Mouse (Mus musculus) ovary, postnatal 14 days (tissue): ENCODE data around the gene Rab6a.
A peak's percentile ranks its signal among the peaks of the same experiment; 100 is the strongest.
"Not testable (repeated sequence)": the region's sequence is repeated elsewhere in the genome, so short reads cannot be mapped to it uniquely, and the experiment has no call there.

ENCODE experiments used
- DNase-seq: peaks from one replicate; pipeline ENCODE4 v3.0.0; 2022; ENCODE audit warnings: low spot score

Rab6a gene

DNA sequence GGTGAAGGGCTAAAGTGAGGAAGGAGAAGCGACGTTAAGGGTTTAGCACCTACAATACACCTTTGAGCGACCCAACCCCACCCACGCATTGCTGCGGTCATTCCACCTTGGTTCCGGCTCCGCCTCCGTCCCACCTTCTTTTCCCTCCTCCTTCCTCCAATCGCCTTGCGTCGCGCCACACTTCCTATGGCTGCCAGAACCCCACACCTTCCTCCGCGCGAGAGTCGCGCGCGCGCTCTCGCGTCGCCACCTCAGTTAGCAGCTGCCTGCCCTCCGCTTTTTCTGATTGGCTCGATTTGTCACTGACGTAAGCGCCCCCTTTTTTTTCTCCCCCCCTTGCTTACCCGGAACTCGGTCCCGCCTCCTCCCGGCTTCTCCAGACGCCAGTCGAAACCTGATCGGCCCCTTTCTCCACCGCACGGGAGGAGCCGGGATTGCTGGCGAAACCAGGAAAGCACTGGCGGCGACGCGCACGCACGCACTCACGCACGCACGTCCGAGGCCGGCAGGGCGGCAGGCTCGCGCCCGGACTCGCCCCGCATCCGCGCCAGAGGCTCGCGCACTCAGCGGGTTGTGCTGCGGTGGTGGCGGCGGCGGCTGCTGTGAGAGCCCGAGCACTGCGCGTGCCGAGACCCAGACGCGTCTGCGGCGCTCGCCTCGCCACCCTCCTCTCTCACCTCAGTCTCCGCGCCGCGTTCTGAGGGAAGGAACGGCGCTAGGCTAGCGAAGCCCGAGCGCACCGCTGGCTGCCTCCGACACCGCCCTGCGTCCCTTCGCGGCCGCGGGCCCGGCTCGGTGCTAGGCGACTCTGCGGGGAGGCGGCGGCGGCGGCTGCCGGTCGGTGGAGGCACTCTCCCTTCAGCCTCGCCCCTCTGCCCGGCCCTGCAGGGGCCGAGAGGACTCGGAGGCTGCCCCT, at the start of gene Rab6a:
Gene Rab6a, plus strand, starts transcription at position 197 of the 916 bp plus-strand sequence.
- peak; percentile 95 for DNase-seq

GRCm38 (mm10) chr7:100559331-100559730, 47.9 kb upstream of the Rab6a start:
- no peak for DNase-seq

DNA sequence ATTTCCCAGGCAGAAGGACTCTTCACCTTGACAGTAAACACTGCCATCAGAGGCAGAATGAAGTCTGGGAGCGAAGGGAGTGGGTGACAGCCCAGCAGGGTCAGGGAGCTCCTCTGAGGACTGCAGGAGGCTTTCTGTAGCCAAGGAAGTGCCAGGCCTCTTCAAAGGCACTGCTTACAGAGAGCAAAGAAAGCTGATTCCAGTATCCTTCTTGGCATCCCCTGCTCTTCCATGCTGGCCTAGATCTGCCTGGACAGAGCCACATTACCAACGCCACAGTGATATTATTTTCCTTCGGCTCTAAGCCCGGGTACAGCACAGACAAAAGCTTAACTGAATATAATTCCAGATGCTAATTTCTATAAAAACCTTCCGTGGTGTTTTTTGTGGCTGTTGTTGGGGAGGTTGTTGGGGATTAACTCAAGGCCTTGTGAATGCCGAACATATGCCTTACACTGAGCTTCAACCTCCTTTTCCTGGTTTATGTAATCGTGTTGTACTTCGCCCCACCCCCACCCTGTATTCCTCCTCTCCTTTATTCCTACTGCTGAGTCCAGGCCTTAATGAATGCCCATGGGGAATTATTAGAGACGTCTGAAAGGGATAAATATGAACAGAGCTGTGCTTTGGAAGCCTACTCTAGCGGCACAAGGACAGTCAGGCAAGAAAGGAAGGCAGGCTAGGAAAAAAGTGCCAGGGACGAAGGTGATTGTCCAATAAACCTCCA, 45.2 kb upstream of the Rab6a start:
- DNase-seq: no peak

- not testable (repeated sequence) for DNase-seq
Observed at GRCm38 (mm10) chr7:100567238-100567637, 40.0 kb upstream of the Rab6a start.

DNA sequence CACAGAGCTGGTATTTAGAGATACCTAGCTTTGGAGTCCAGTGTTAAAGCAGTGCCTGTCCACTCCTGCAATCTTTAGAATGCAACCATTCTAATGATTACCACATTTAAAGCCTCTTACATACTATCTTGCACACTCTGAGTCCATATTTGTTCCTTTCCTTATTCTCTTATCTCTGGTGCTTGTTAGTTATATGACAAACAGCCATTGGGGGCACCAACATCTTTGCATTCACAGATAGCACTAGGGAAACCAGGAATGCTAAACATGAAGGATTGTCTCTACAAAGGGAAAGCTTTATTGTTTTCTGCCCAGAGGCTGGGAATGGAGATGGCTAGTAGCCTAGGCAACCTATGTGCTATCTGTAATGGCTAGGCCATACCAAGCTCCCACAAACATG, 37.3 kb upstream of the Rab6a start:
- DNase-seq: no peak

DNA sequence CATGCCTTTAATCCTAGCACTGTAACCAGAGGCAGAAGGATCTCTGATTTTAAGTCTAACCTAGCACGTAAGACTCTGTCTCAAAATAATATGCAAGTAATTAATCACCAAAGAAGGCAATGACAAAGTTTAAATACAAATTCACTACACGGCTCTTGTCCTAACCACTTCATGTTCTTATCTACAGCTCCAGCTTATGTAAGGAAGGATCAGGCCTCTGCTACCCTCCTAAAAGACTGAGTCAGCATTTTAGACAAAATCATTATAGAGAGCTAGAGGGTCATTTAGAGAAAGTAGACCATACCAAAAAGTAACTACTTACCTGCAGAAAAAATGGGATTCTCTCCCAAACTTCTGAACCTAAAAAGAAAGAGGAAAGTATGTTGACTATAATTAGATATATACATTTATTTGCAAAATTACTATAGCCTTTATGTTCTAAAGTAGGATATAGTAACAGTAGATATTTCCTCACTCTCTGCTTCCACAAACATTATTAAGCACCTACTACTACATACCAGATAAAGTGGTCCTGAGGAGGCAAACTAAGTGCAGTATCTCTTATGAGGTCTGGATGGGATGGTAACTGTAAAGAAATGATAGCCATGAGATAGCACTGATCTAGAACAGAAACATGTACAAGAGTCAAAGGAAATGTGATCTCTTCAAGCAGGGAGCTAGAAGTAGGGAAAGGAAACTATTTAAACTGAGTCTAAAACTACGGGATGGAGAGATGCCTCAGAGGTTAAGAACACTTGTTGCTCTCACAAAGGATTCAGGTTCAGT, 36.1 kb upstream of the Rab6a start:
- DNase-seq: no peak

DNA sequence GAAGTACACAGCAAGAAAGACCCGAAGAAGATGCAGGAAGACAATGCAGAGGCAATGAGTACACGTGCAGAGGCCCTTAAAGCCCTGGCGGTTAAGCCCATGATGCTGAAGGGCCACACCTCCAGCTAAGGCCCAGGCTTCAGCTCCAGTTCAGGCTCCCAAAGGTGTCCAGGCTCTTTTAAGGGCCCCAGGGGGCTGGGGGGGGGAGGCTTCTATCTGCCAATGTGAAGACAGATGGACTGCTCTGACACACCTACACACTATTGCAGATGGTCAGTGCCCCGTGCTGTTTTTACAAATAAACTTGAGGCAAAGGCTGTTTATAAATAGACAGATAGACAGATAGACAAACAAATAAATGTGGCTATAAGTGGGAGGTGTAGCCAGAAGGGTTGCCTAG, 35.1 kb upstream of the Rab6a start:
- no peak for DNase-seq

DNA sequence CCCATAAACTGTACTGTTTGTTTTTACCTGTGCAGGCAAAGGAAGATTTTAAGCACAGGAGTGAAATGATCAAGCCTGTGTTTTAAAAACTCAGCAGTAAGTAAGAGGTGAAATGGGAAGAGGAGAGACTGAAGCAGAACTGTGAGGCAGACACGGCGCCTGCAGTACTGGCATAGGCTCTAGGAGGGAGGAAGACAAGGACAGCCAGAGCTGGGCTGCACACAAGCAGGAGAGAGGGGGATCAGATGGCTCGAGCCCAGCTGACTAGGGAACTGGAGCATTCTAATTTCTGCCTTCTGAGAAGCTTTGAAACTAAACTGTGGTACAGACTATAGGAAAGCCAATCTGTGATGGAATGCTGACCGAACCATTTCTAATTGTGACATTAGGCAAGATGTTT, 34.5 kb upstream of the Rab6a start:
- no peak for DNase-seq

DNA sequence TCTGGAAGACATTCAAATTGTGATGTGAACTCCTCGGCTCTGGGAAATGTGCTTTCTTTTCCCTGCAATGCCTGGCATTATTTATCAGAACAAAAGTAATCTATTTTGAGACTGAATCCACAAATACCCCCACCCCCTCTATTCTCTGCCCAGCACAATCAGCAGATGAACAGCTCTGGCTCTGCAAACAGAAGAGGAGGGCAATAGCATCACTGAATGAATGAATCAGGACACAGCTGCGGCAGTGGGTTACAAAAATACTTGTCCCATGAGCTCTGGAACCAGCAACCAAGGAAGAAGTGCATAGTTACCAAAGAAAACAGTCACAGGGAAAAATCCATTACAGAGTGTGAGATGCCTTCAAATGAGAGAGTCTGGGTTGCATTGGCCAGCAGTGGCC, 28.4 kb upstream of the Rab6a start:
- no peak for DNase-seq

GRCm38 (mm10) chr7:100582235-100582634, 25.0 kb upstream of the Rab6a start:
- DNase-seq: no peak

GRCm38 (mm10) chr7:100582727-100583236, 24.4 kb upstream of the Rab6a start:
- peak; percentile 80 for DNase-seq

DNA sequence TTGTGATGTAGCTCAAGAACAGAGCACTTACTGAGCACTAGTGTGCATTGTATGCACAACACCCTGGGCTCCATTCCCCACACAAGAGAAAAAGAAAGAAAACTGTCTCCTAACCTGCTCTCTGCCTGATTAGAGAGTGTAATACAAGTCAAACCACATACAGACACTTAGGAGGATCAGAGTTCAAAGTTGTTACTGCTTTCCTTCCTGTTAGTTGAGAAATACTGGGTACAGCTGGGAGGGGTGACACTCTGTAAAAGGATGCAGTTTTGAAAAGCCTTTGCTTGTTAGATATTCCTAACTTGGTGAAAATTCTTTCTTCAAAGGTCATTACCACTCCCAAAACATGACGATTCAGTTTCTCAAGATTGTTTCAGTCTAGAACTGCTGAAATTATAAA, 17.4 kb upstream of the Rab6a start:
- DNase-seq: no peak

GRCm38 (mm10) chr7:100590504-100590844, 16.7 kb upstream of the Rab6a start:
- no peak for DNase-seq

DNA sequence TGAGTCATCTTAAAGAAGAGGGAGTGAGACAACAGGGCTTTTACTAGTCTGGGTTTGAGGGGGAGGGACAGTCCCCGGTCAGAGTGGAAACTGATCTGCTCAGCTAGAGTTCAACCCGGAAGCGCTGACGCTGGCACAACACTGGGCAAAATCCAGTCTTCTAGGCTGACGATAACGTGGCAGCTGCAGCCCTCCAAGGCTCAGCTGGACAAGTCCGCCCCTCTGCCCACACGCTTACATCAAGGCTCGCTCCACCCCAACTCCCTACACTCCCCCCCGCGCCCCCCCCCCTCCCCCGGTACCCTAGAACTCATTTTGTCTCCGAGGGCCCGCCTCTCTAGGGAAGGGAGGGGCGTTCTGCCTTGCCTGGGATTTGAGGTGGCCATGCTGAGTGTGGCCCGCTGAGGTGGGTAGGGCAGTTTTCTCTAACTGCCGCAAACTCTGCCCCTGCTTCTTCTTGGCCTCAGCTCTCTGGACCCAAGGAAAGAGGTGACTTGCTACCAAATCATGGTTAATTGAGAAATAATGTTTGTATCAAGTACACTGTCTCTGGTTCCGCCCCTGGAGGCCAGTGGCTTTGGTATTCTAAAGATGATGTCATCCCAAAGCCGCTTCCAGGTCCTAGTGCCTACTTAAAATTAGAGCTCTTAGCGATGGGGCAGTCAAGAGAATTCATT, 16.2 kb upstream of the Rab6a start:
- DNase-seq: peak; percentile 63

DNA sequence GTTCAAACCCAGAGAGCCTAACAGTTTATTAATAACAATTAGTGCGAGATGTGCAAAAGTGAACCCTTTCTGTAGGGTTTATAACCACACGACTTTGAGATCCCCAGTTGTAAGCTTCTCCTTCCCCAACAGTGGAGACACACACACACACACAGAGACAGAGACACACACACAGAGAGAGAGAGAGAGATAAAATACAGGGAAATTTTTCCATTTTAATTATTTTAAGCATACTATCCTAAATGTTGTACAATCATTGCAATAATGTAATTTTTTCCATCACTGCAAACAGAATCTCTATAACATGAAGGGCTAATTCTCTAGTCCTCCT, 15.7 kb upstream of the Rab6a start:
- DNase-seq: no peak

- no peak for DNase-seq
Observed at GRCm38 (mm10) chr7:100593349-100593748, 13.9 kb upstream of the Rab6a start.

GRCm38 (mm10) chr7:100600211-100600610, 7.0 kb upstream of the Rab6a start:
- no peak for DNase-seq

- peak; percentile 56 for DNase-seq
Observed at GRCm38 (mm10) chr7:100608130-100608741, 1.0 kb downstream of the Rab6a start, which contains the start of gene Mrpl48. Gene Mrpl48 (minus strand): TSS chr7:100608301.

DNA sequence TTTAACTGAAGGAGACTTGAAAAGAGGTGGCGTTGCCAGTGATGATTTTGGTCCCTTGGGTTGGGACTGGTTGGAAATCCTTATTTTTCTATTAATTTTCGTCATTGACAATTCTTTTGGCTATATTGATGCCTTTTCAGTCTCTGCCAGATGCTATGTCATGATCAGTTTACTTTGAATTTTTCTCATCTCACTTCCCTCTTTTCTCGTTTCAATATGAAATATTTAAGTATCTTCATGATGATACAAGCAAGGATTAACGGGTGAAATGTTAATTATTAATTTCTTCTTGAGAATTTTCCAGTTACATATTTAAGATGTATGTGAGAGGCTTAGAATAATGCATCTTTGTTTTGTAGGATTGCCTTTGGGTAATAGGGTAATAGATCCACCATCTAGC, 1.7 kb downstream of the Rab6a start:
- DNase-seq: no peak

GRCm38 (mm10) chr7:100616121-100616857, 9.1 kb downstream of the Rab6a start:
- DNase-seq: no peak

GRCm38 (mm10) chr7:100622277-100622676, 15.1 kb downstream of the Rab6a start:
- DNase-seq: no peak
